Mouse (Mus musculus) naive thymus-derived CD4-positive, alpha-beta T cell, adult 2 months (primary cell): ENCODE results near the gene Hoxa9.

Experiments
- DNase-seq: peaks from one replicate; pipeline ENCODE4 v3.0.0-alpha.2; 2011; ENCODE audit warnings: low read depth

The Hoxa9 gene

GRCm38 (mm10) chr6:52230516-52231165, at the start of gene Hoxa9:
TSS of gene Hoxa9 (minus strand) at chr6:52231089.
- DNase-seq = no peak

- no peak for DNase-seq
Observed at GRCm38 (mm10) chr6:52276920-52277319, 46.0 kb upstream of the Hoxa9 start.

GRCm38 (mm10) chr6:52276382-52276781, 45.5 kb upstream of the Hoxa9 start:
- DNase-seq = no peak

GRCm38 (mm10) chr6:52275563-52276280, 44.8 kb upstream of the Hoxa9 start:
- DNase-seq = no peak

- no peak for DNase-seq
Observed at GRCm38 (mm10) chr6:52274576-52274975, 43.7 kb upstream of the Hoxa9 start.

- DNase-seq = no peak
Observed at GRCm38 (mm10) chr6:52273656-52274280, 42.9 kb upstream of the Hoxa9 start.

- DNase-seq = no peak
Observed at GRCm38 (mm10) chr6:52272766-52273655, 42.1 kb upstream of the Hoxa9 start.

- peak; percentile 62 for DNase-seq
Observed at GRCm38 (mm10) chr6:52270494-52271480, 39.9 kb upstream of the Hoxa9 start.

GRCm38 (mm10) chr6:52268756-52269155, 37.9 kb upstream of the Hoxa9 start:
- DNase-seq = no peak

GRCm38 (mm10) chr6:52268341-52268740, 37.5 kb upstream of the Hoxa9 start:
- no peak for DNase-seq

- no peak for DNase-seq
Observed at GRCm38 (mm10) chr6:52267691-52268090, 36.8 kb upstream of the Hoxa9 start.

- no peak for DNase-seq
Observed at GRCm38 (mm10) chr6:52267221-52267620, 36.3 kb upstream of the Hoxa9 start.

GRCm38 (mm10) chr6:52266666-52266985, 35.7 kb upstream of the Hoxa9 start:
- DNase-seq = no peak

- no peak for DNase-seq
Observed at GRCm38 (mm10) chr6:52265913-52266665, 35.2 kb upstream of the Hoxa9 start.

GRCm38 (mm10) chr6:52265306-52265912, 34.5 kb upstream of the Hoxa9 start:
- no peak for DNase-seq

GRCm38 (mm10) chr6:52264106-52264790, 33.4 kb upstream of the Hoxa9 start:
- DNase-seq = no peak

GRCm38 (mm10) chr6:52263321-52263585, 32.4 kb upstream of the Hoxa9 start:
- DNase-seq = no peak

- peak; percentile 17 for DNase-seq
Observed at GRCm38 (mm10) chr6:52262463-52263320, 31.8 kb upstream of the Hoxa9 start.
